Mouse (Mus musculus): ENCODE measurements around the gene Phox2a. TPM values are rescaled to one million over a fixed set of nuclear protein-coding genes. Genes with fewer than 3 reads are reported as not detected.

Gene Phox2a
- total RNA-seq, 2 experiments from 2014 or later: not detected

- no peak; the same call in 1 of the 2 replicates for TF ChIP-seq CTCF (IDR thresholded peaks at IDR 0.05)
- Histone ChIP-seq H3K4me3 (no peak overlapping the region), H3K27ac (no peak overlapping the region)
- no peak for DNase-seq (ENCODE audit: extremely low spot score in 1 of 2, low spot score in 2 of 2)
- intact Hi-C loops (cut with DNase I): no loop called here
These were observed 29.8 kb downstream of the Phox2a start for GRCm38 (mm10) chr7:101847934-101848333.

- Histone ChIP-seq H3K4me3 (no peak overlapping the region), H3K27ac (no peak overlapping the region)
- no peak for DNase-seq (ENCODE audit: extremely low spot score in 1 of 2, low spot score in 2 of 2)
- TF ChIP-seq CTCF (IDR thresholded peaks at IDR 0.05): no peak
- intact Hi-C loops (cut with DNase I): no loop called here
These were observed 33.6 kb downstream of the Phox2a start for GRCm38 (mm10) chr7:101851689-101852088.

DNA sequence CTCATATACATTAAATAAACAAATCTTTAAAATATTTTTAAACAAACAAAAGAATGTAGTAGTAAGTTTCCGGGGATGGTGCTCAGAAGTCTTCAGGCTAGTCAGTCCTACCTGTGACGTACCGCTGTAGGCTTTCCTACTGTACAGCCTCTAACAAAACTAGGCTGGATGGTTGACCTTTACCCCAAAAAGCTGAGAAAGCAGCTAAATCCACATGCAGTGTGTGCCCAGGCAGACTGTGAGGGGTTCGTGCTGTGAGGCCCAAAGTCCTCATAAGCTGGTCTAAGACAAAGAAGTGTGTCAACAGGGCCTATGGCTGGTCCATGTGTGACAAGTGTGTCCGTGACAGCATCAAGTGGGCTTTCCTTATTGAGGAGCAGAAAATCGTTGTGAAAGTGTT lies 34.7 kb downstream of the Phox2a start:
- Histone ChIP-seq H3K27ac (no peak overlapping the region), H3K4me3 (no peak overlapping the region)
- intact Hi-C loops (cut with DNase I): no loop called here
- no peak for DNase-seq (ENCODE audit: extremely low spot score in 1 of 2, low spot score in 2 of 2)
- no peak for TF ChIP-seq CTCF (IDR thresholded peaks at IDR 0.05)

DNA sequence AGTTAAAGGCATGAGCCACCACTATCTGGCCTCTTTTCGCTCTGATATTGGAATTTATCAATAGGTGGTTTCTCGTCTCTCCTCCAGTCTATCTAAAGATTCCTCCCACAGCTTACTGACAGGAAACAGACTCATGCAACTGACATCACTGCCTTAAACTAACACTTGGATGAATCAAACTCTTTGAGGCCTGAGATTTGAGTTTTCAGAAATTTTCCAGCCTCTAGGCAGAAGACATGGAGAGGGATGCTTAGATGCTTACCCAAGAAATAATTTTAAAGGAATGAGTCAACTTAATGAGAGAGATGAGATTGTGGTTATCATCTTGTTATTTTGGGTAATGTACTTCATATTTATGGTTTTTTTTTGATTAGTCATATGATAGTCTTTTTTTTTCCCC lies 35.7 kb downstream of the Phox2a start:
- no peak overlapping the region for H3K4me3 ChIP-seq
- no peak for DNase-seq (ENCODE audit: extremely low spot score in 1 of 2, low spot score in 2 of 2)
- intact Hi-C loops (cut with DNase I): no loop called here
- no peak for TF ChIP-seq CTCF (IDR thresholded peaks at IDR 0.05)
- H3K27ac ChIP-seq: no peak overlapping the region

GRCm38 (mm10) chr7:101857094-101857493 lies 39.0 kb downstream of the Phox2a start, which contains the start of gene Folr2:
Gene Folr2 (minus strand): TSS chr7:101857194.
- H3K27ac ChIP-seq: no peak within 1 kb of the TSS
- H3K4me3 ChIP-seq: no peak within 1 kb of the TSS
- TF ChIP-seq CTCF (IDR thresholded peaks at IDR 0.05): no peak
- DNase-seq (ENCODE audit: extremely low spot score in 1 of 2, low spot score in 2 of 2): no peak
- intact Hi-C loops (cut with DNase I): no loop called here

GRCm38 (mm10) chr7:101858362-101858761 lies 40.2 kb downstream of the Phox2a start:
- Histone ChIP-seq H3K27ac (no peak overlapping the region), H3K4me3 (no peak overlapping the region)
- no peak for DNase-seq (ENCODE audit: extremely low spot score in 1 of 2, low spot score in 2 of 2)
- intact Hi-C loops (cut with DNase I): no loop called here
- TF ChIP-seq CTCF (IDR thresholded peaks at IDR 0.05): no peak

DNA sequence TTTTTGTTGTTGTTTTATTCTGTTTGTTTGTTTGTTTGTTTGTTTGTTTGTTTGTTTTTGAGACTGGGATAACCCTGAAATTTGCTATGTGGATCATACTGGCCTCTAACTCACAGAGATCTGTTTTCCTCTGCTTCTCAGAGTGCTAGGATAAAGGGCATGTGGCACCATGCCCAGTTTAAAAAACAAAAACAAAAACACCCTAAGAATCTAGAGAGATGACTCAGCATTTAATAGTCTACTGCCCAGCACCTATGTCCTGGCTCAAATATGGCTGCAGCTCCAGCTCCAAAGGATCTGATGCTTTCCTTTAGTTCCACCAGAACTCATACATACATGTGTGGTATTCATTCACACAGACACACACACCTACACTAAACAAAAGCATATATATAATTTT lies 42.9 kb downstream of the Phox2a start:
- Histone ChIP-seq H3K4me3 (no peak overlapping the region), H3K27ac (no peak overlapping the region)
- no peak for TF ChIP-seq CTCF (IDR thresholded peaks at IDR 0.05)
- intact Hi-C loops (cut with DNase I): no loop called here
- DNase-seq (ENCODE audit: extremely low spot score in 1 of 2, low spot score in 2 of 2): no peak

DNA sequence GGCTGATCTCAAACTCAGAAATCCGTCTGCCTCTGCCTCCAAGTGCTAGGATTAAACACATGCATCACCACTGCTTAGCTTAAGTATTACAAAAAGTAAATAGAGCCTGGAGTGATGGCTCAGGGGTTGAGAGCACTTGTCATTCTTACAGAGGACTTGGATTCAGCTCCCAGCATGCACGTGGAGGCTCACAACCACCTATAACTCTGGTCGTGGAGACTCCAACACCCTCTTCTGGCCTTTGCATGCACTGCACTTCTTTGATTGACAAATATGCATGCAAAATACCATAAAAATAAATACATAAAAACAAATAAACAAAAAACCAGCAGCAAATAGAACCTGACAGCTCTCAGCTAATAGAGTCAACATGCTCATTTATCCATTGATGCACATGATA lies 44.2 kb downstream of the Phox2a start:
- Histone ChIP-seq H3K27ac (no peak overlapping the region), H3K4me3 (no peak overlapping the region)
- intact Hi-C loops (cut with DNase I): no loop called here
- no peak; the same call in 1 of the 2 replicates for TF ChIP-seq CTCF (IDR thresholded peaks at IDR 0.05)
- no peak for DNase-seq (ENCODE audit: extremely low spot score in 1 of 2, low spot score in 2 of 2)

GRCm38 (mm10) chr7:101863415-101863814 lies 45.3 kb downstream of the Phox2a start, which contains the start of gene Anapc15:
Gene Anapc15 (plus strand): TSS chr7:101863715.
- TF ChIP-seq CTCF (IDR thresholded peaks at IDR 0.05): no peak
- DNase-seq (ENCODE audit: extremely low spot score in 1 of 2, low spot score in 2 of 2): no peak
- H3K27ac ChIP-seq: no peak within 1 kb of the TSS
- no peak within 1 kb of the TSS for H3K4me3 ChIP-seq
- intact Hi-C loops (cut with DNase I): no loop called here

DNA sequence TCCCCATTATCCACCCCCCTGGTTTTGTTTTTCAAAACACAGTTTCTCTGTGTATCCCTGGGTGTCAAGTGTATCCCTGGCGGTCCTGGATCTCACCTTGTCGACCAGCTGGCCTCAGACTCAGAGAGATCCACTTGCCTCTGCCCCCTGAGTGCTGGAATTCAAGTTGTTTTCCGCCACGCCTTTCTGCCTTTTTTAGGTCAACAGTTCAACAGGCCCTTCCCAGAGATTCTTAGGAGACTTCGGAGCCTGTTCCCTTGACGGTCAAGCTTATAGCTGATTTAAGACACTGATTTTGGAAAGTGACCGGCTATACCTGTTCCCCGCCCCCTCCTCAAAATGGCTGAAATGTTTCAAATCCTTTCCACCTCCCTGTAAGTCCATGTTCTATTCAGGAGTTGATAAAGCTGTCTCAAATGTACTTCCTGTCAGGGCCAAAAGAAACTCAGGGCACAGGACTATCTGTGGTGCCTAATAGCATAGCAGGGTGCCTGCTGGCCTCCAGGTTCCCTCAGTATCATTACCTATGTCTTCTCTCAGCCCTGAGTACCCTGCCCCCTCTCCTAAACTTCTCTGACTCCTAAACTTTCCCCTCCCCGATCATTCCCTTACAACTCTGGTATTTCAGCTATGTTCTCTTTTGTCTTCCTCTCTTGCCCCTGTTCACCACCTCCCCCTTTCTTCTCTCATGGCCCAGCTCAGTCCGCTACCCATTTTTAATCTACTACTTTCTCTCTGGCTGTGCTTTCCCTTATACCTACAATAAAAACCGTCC lies 48.6 kb downstream of the Phox2a start:
- DNase-seq (ENCODE audit: extremely low spot score in 1 of 2, low spot score in 2 of 2): no peak
- no peak for TF ChIP-seq CTCF (IDR thresholded peaks at IDR 0.05)
- Histone ChIP-seq H3K27ac (no peak overlapping the region), H3K4me3 (no peak overlapping the region)
- intact Hi-C loops (cut with DNase I): no loop called here

DNA sequence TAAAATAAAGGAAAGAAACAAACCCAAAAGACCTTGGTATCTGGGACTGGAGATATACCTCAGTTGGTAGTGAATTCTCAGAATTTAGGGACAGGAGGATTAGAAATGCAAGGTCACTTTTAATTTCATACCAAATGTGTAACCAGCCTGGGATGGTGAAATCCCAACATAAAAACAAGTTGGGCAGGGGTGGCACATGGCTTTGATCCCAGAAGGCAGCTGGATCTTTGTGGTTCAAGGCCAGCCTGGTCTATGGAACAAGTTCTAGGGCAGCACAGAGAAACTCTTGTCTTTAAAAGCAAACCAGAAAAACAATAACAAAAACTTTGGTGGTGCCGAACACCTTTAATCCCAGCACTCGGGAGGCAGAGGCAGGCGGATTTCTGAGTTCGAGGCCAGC lies 49.4 kb downstream of the Phox2a start:
- intact Hi-C loops (cut with DNase I): no loop called here
- TF ChIP-seq CTCF (IDR thresholded peaks at IDR 0.05): no peak
- Histone ChIP-seq H3K27ac (no peak overlapping the region), H3K4me3 (no peak overlapping the region)
- no peak for DNase-seq (ENCODE audit: extremely low spot score in 1 of 2, low spot score in 2 of 2)

DNA sequence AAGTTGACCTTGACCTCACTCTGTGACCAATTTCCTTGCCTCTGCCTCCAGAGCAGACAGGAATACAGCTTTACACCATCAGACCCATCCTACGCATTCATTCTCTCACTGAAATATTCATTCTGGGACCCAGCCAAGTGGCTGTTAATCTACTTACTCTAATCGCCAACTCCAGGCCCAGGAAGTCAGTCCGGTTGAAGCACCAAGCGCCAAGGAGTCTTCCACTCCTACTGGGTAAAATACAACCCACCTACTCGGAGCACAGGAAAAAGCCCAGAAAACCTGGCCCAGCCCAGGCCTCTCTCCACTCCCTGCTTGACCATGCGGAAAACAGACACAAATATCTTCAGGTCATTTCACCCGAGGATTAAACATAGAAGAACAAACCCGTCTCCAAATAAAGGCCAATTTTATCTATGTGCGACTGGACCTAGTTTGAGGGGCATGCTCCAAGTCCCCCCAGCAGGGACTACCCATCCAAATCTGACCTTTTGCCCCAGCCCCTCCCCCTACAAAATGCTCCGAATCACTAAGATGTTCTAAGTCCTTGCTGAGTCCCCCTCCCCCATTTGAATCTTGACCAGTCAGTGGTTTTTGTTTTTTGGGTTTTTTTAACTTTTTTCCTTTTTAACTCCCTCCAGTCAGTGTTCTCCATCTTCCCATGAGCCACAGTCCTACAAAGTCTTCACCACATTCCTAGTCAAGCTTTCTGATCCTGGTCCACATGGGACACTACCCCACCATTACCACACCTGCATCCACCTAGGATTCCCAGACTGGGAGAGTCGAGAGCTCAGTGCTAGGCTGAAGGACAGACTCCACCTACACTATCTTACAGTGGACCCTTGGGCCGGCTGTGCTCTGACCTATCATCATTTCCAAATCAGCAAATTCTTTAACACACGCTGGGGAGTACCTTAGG lies 50.4 kb downstream of the Phox2a start:
- H3K4me3 ChIP-seq: no peak overlapping the region
- no peak overlapping the region for H3K27ac ChIP-seq
- intact Hi-C loops (cut with DNase I): no loop called here
- no peak for DNase-seq (ENCODE audit: extremely low spot score in 1 of 2, low spot score in 2 of 2)
- TF ChIP-seq CTCF (IDR thresholded peaks at IDR 0.05): no peak

Data from left cerebral cortex, adult 2 months (tissue).